Mouse (Mus musculus): ENCODE results near the gene Bcas3.
"Not testable (repeated sequence)": the region's sequence is repeated elsewhere in the genome, so short reads cannot be mapped to it uniquely, and the experiment has no call there.

The Bcas3 gene

GRCm38 (mm10) chr11:85482737-85483467 lies 129.9 kb downstream of the Bcas3 start:
- DNase-seq (ENCODE audit: low spot score in 2 of 2), result no peak

- no peak for DNase-seq (ENCODE audit: low spot score in 2 of 2)
Measured at GRCm38 (mm10) chr11:85485197-85485940, 132.4 kb downstream of the Bcas3 start.

- no peak for DNase-seq (ENCODE audit: low spot score in 2 of 2)
Measured at GRCm38 (mm10) chr11:85487501-85487900, 134.5 kb downstream of the Bcas3 start.

GRCm38 (mm10) chr11:85492231-85492630 lies 139.3 kb downstream of the Bcas3 start:
- no peak for DNase-seq (ENCODE audit: low spot score in 2 of 2)

- DNase-seq (ENCODE audit: low spot score in 2 of 2), result no peak
Measured at GRCm38 (mm10) chr11:85492666-85493065, 139.7 kb downstream of the Bcas3 start.

GRCm38 (mm10) chr11:85499561-85499960 lies 146.6 kb downstream of the Bcas3 start:
- DNase-seq (ENCODE audit: low spot score in 2 of 2), result no peak

GRCm38 (mm10) chr11:85502031-85502430 lies 149.1 kb downstream of the Bcas3 start:
- DNase-seq (ENCODE audit: low spot score in 2 of 2), result no peak

- not testable (repeated sequence) for DNase-seq (ENCODE audit: low spot score in 2 of 2)
Measured at GRCm38 (mm10) chr11:85504812-85505211, 151.8 kb downstream of the Bcas3 start.

GRCm38 (mm10) chr11:85505811-85506210 lies 152.8 kb downstream of the Bcas3 start:
- DNase-seq (ENCODE audit: low spot score in 2 of 2), result no peak

- DNase-seq (ENCODE audit: low spot score in 2 of 2), result no peak
Measured at GRCm38 (mm10) chr11:85509334-85509733, 156.4 kb downstream of the Bcas3 start.

GRCm38 (mm10) chr11:85511270-85511904 lies 158.4 kb downstream of the Bcas3 start:
- DNase-seq (ENCODE audit: low spot score in 2 of 2), result no peak

- DNase-seq (ENCODE audit: low spot score in 2 of 2), result no peak
Measured at GRCm38 (mm10) chr11:85516724-85517123, 163.8 kb downstream of the Bcas3 start.

- DNase-seq (ENCODE audit: low spot score in 2 of 2), result no peak
Measured at GRCm38 (mm10) chr11:85518025-85518756, 165.2 kb downstream of the Bcas3 start.

GRCm38 (mm10) chr11:85520236-85520635 lies 167.3 kb downstream of the Bcas3 start:
- DNase-seq (ENCODE audit: low spot score in 2 of 2), result no peak

GRCm38 (mm10) chr11:85520996-85521395 lies 168.0 kb downstream of the Bcas3 start:
- DNase-seq (ENCODE audit: low spot score in 2 of 2), result no peak

- no peak for DNase-seq (ENCODE audit: low spot score in 2 of 2)
Measured at GRCm38 (mm10) chr11:85523646-85524045, 170.7 kb downstream of the Bcas3 start.

GRCm38 (mm10) chr11:85524186-85524585 lies 171.2 kb downstream of the Bcas3 start:
- peak; percentile 43 to 68 for DNase-seq (ENCODE audit: low spot score in 2 of 2)

GRCm38 (mm10) chr11:85524841-85525500 lies 172.0 kb downstream of the Bcas3 start:
- peak in 1 of 2 experiments; percentile 62 for DNase-seq (ENCODE audit: low spot score in 2 of 2)

GRCm38 (mm10) chr11:85525501-85525885 lies 172.5 kb downstream of the Bcas3 start:
- no peak for DNase-seq (ENCODE audit: low spot score in 2 of 2)

GRCm38 (mm10) chr11:85525979-85526775 lies 173.2 kb downstream of the Bcas3 start:
- no peak for DNase-seq (ENCODE audit: low spot score in 2 of 2)

GRCm38 (mm10) chr11:85527261-85527660 lies 174.3 kb downstream of the Bcas3 start:
- no peak for DNase-seq (ENCODE audit: low spot score in 2 of 2)
